Mouse (Mus musculus) forebrain, postnatal 0 days (tissue): ENCODE measurements around the gene Gm15217. TPM values are rescaled to one million over a fixed set of nuclear protein-coding genes. Genes with fewer than 3 reads are reported as not detected.

Experiments used
- ATAC-seq: fragments of 200-750 bp; cut with Nextera tagmentation; 2 replicates; pipeline ENCODE4 v1.8.0; 2017; ENCODE audit warnings: mild to moderate bottlenecking, moderate library complexity
- DNase-seq: peaks from one replicate; pipeline ENCODE4 v3.0.0-alpha.2; 2015
- H3K27ac ChIP-seq: fragments of 300-500 bp; sonication (generic); 2 replicates; pipeline ENCODE4 v1.5.1; 2014; ENCODE audit warnings: low read depth, mild to moderate bottlenecking, antibody characterized with exemption, low read length, moderate library complexity, mixed read lengths
- H3K27me3 ChIP-seq: fragments of 300-500 bp; sonication (generic); 2 replicates; pipeline ENCODE4 v1.6.1; 2014; ENCODE audit warnings: mild to moderate bottlenecking, low read length, mixed read lengths; ENCODE audit not compliant: insufficient read depth
- H3K36me3 ChIP-seq: fragments of 300-500 bp; sonication (generic); 2 replicates; pipeline ENCODE4 v1.6.1; 2014; ENCODE audit warnings: mild to moderate bottlenecking, moderate library complexity; ENCODE audit not compliant: insufficient read depth
- H3K4me1 ChIP-seq: fragments of 300-500 bp; sonication (generic); 2 replicates; pipeline ENCODE4 v1.6.1; 2014; ENCODE audit warnings: antibody characterized with exemption; ENCODE audit not compliant: insufficient read depth
- H3K4me2 ChIP-seq: fragments of 300-500 bp; sonication (generic); 2 replicates; pipeline ENCODE4 v1.6.1; 2014; ENCODE audit warnings: low read depth, mild to moderate bottlenecking, moderate library complexity
- H3K4me3 ChIP-seq: fragments of 300-500 bp; sonication (generic); 2 replicates; pipeline ENCODE4 v1.5.1; 2014; ENCODE audit warnings: low read depth, low read length, mixed read lengths
- H3K9ac ChIP-seq: fragments of 300-500 bp; sonication (generic); 2 replicates; pipeline ENCODE4 v1.6.1; 2014; ENCODE audit warnings: mild to moderate bottlenecking
- H3K9me3 ChIP-seq: fragments of 300-500 bp; sonication (generic); 2 replicates; pipeline ENCODE4 v1.6.1; 2016; ENCODE audit warnings: low read length
- CTCF ChIP-seq: sonication (generic); IDR thresholded peaks from 2 replicates; pipeline ENCODE4 v1.5.1; 2016; ENCODE audit warnings: antibody characterized with exemption, control low read depth, low read depth
- WGBS: fragments of 180-500 bp; shearing (Covaris S2); extraction: QIAGEN DNeasy Blood & Tissue Kit; methylation state at CpG from one replicate; pipeline ENCODE4 v1.1.7; 2014; 5-methylcytosine and 5-hydroxymethylcytosine counted together
- polyA plus RNA-seq: library from polyadenylated mRNA; unstranded; fragments of >200 nt; fragmentation: Nextera tagmentation; extraction: Ambion mirVana; gene quantifications from 2 replicates; pipeline ENCODE4 v1.2.1, GENCODE M21; 2015
- total RNA-seq: library from RNA; depleted of rRNA; stranded (reverse); fragments of >200 nt; gene quantifications from 2 replicates; pipeline ENCODE4 v1.2.3, GENCODE M21; 2014

The Gm15217 gene
- total and polyA plus RNA-seq, 2 experiments from 2014 or later, result not detected

GRCm38 (mm10) chr14:46386478-46387356 lies 7.5 kb downstream of the Gm15217 start:
- peak overlapping the region; percentile 53 for H3K4me3 ChIP-seq
- H3K4me1 ChIP-seq, result peaks cover 4% of the 10 kb centered on the region; the same call in 1 of the 2 replicates
- ATAC-seq (peak; percentile 78; the same call in 1 of the 2 replicates), DNase-seq (no peak)
- H3K9ac ChIP-seq, result peak overlapping the region; percentile 39; the same call in 1 of the 2 replicates
- H3K9me3 ChIP-seq, result no peaks in the 10 kb centered on the region
- H3K27me3 ChIP-seq, result peaks cover 89% of the 10 kb centered on the region
- no peak for TF ChIP-seq CTCF
- H3K27ac ChIP-seq, result no peak overlapping the region
- under 1% methylated on average over 28 of the region's 28 CpGs for WGBS
- peak overlapping the region; percentile 88 for H3K4me2 ChIP-seq
- no peaks in the 10 kb centered on the region for H3K36me3 ChIP-seq

- Histone ChIP-seq H3K9ac (peak overlapping the region; percentile 39), H3K4me3 (peak overlapping the region; percentile 53), H3K4me2 (peak overlapping the region; percentile 88), H3K27me3 (peaks cover 90% of the 10 kb centered on the region), H3K36me3 (no peaks in the 10 kb centered on the region), H3K9me3 (no peaks in the 10 kb centered on the region), H3K27ac (no peak overlapping the region), H3K4me1 (peaks cover 4% of the 10 kb centered on the region; the same call in 1 of the 2 replicates)
- no peak for TF ChIP-seq CTCF
- peak; percentile 51 for DNase-seq
- no peak; the same call in 1 of the 2 replicates for ATAC-seq
- WGBS, result 2% methylated on average over 27 of the region's 27 CpGs
These were observed 8.1 kb downstream of the Gm15217 start for GRCm38 (mm10) chr14:46387357-46387671.

GRCm38 (mm10) chr14:46387821-46388481 lies 8.7 kb downstream of the Gm15217 start:
- ATAC-seq, result peak; percentile 10; the same call in 1 of the 2 replicates
- WGBS, result 2% methylated on average over 39 of the region's 41 CpGs
- H3K9ac ChIP-seq, result no peak overlapping the region
- no peak overlapping the region for H3K27ac ChIP-seq
- H3K36me3 ChIP-seq, result no peaks in the 10 kb centered on the region
- H3K9me3 ChIP-seq, result no peaks in the 10 kb centered on the region
- TF ChIP-seq CTCF, result peak; percentile 3; the same call in 1 of the 2 replicates
- peak overlapping the region; percentile 88 for H3K4me2 ChIP-seq
- no peak for DNase-seq
- peak overlapping the region; percentile 53 for H3K4me3 ChIP-seq
- H3K27me3 ChIP-seq, result peaks cover 90% of the 10 kb centered on the region
- H3K4me1 ChIP-seq, result peaks cover 4% of the 10 kb centered on the region; the same call in 1 of the 2 replicates

GRCm38 (mm10) chr14:46388636-46389035 lies 9.4 kb downstream of the Gm15217 start:
- WGBS, result 3% methylated on average over 27 of the region's 27 CpGs
- DNase-seq (no peak), ATAC-seq (no peak)
- TF ChIP-seq CTCF, result peak; percentile 35; the same call in 1 of the 2 replicates
- Histone ChIP-seq H3K4me3 (peak overlapping the region; percentile 53), H3K36me3 (no peaks in the 10 kb centered on the region), H3K4me2 (peak overlapping the region; percentile 88), H3K4me1 (peaks cover 4% of the 10 kb centered on the region; the same call in 1 of the 2 replicates), H3K9me3 (no peaks in the 10 kb centered on the region), H3K27ac (no peak overlapping the region), H3K9ac (no peak overlapping the region), H3K27me3 (peaks cover 90% of the 10 kb centered on the region)

- Histone ChIP-seq H3K27ac (no peak overlapping the region), H3K9me3 (no peaks in the 10 kb centered on the region), H3K4me2 (peak overlapping the region; percentile 2; the same call in 1 of the 2 replicates), H3K4me1 (peaks cover 4% of the 10 kb centered on the region; the same call in 1 of the 2 replicates), H3K9ac (no peak overlapping the region), H3K27me3 (peaks cover 85% of the 10 kb centered on the region), H3K4me3 (0 out of 2 replicates have a peak overlapping the region, but pooled peaks have one; percentile 3), H3K36me3 (no peaks in the 10 kb centered on the region)
- no peak for DNase-seq
- ATAC-seq, result no peak
- WGBS, result 7% methylated on average over 24 of the region's 24 CpGs
- TF ChIP-seq CTCF, result no peak
These were observed 10.4 kb downstream of the Gm15217 start for GRCm38 (mm10) chr14:46389438-46390248.

GRCm38 (mm10) chr14:46390249-46390775 lies 11.1 kb downstream of the Gm15217 start, which contains the start of gene Bmp4:
TSS of gene Bmp4 (minus strand) at chr14:46390669.
- H3K9me3 ChIP-seq, result no peaks in the 10 kb centered on the region
- 4% methylated on average over 25 of the region's 26 CpGs for WGBS
- no peaks in the 10 kb centered on the region for H3K36me3 ChIP-seq
- H3K27ac ChIP-seq, result no peak within 1 kb of the TSS
- no peak within 1 kb of the TSS for H3K9ac ChIP-seq
- ATAC-seq, result no peak
- no peak for TF ChIP-seq CTCF
- H3K4me1 ChIP-seq, result peaks cover 4% of the 10 kb centered on the region; the same call in 1 of the 2 replicates
- DNase-seq, result no peak
- peak within 1 kb of the TSS; percentile 2; the same call in 1 of the 2 replicates for H3K4me2 ChIP-seq
- H3K27me3 ChIP-seq, result peaks cover 78% of the 10 kb centered on the region
- 0 out of 2 replicates have a peak within 1 kb of the TSS, but pooled peaks have one; percentile 3 for H3K4me3 ChIP-seq
